Mouse (Mus musculus) megakaryocyte-erythroid progenitor cell, adult 5 weeks (primary cell): ENCODE data around the gene Olfr1256. TPM values are rescaled to one million over a fixed set of nuclear protein-coding genes. Genes with fewer than 3 reads are reported as not detected.

ENCODE experiments used
- polyA plus RNA-seq: library from polyadenylated mRNA; stranded (reverse); fragments of >175 nt; gene quantifications from 2 replicates; pipeline ENCODE4 v1.2.3, GENCODE M21; 2012

The Olfr1256 gene
- not detected in 2 replicates for polyA plus RNA-seq

GRCm38 (mm10) chr2:89841455-89841854, at the start of gene Olfr1256:
TSS of gene Olfr1256 (minus strand) at chr2:89841555.

DNA sequence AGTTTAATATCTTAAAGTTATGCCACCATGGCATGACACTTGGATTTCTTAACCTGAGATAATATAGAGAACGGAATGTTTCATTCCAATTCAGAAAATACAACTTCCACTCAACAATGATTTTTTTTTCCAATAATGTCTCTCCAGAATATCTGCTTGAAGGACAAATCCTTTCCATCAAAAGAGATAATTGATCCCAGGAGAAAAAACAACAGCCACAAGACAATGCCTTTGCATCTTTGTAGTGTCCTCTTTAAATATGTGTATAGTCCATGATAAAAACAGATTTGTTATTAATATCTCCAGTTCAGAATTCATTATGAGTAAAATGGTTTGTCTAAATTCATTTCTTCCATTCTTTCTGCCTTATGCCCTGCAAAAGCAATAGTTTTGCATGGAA, 36.8 kb upstream of the Olfr1256 start, which contains the start of gene Olfr1257:
Gene Olfr1257 (plus strand): TSS at position 301 of the 400 bp plus-strand sequence.

DNA sequence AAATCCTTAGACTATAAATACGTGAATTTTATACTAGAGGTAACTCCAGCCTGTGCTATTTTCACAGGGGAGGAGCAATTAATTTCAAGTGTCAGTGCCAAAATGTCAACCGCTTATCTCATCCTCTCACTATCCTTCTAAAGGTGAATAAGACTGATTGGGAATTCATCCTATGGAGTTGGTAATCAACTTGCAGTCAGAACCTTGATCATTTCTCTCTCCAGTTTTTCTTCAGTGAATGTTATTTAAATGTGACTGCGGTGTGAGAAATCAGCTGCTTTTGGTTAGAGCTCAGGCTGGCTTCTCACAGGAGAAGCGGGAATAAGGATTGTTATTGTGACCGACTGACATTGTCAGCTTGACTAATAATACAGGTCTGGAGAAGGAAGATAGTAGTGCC, 6.8 kb upstream of the Olfr1256 start, which contains the start of gene Olfr48:
Gene Olfr48 (minus strand): TSS at position 101 of the 400 bp plus-strand sequence.

GRCm38 (mm10) chr2:89811751-89812150, 29.6 kb downstream of the Olfr1256 start, which contains the start of gene Olfr1255:
TSS of gene Olfr1255 (plus strand) at chr2:89812051.

GRCm38 (mm10) chr2:89793519-89793918, 47.8 kb downstream of the Olfr1256 start, which contains the start of gene Olfr1254:
TSS of gene Olfr1254 (minus strand) at chr2:89793619.

Other genes starting within 250 kb of the Olfr1256 start
- gene Olfr1246, start 248.4 kb downstream of the Olfr1256 start, polyA plus RNA-seq = not detected in 2 replicates
- gene Olfr1247, start 227.4 kb downstream of the Olfr1256 start, polyA plus RNA-seq = not detected in 2 replicates
- gene Olfr1248, start 223.3 kb downstream of the Olfr1256 start, polyA plus RNA-seq = not detected in 2 replicates
- not detected in 2 replicates for gene Olfr1249, start 206.6 kb downstream of the Olfr1256 start, polyA plus RNA-seq
- gene Olfr1250, start 180.1 kb downstream of the Olfr1256 start, polyA plus RNA-seq = not detected in 2 replicates
- gene Olfr1251, start 169.6 kb downstream of the Olfr1256 start, polyA plus RNA-seq = not detected in 2 replicates
- gene Olfr1252, start 116.5 kb downstream of the Olfr1256 start, polyA plus RNA-seq = not detected in 2 replicates
- gene Olfr1253, start 84.5 kb downstream of the Olfr1256 start, polyA plus RNA-seq = not detected in 2 replicates
- gene Olfr1254, start 47.9 kb downstream of the Olfr1256 start, polyA plus RNA-seq = not detected in 2 replicates
- gene Olfr1255, start 29.5 kb downstream of the Olfr1256 start, polyA plus RNA-seq = not detected in 2 replicates
- gene Olfr48, start 6.7 kb upstream of the Olfr1256 start, polyA plus RNA-seq = not detected in 2 replicates
- not detected in 2 replicates for gene Olfr1257, start 36.9 kb upstream of the Olfr1256 start, polyA plus RNA-seq
- gene Olfr1258, start 85.8 kb upstream of the Olfr1256 start, polyA plus RNA-seq = 0.01 TPM in 1 of 2 replicates, not detected in the other
- not detected in 2 replicates for gene Olfr1259, start 107.1 kb upstream of the Olfr1256 start, polyA plus RNA-seq
- gene Olfr1260, start 132.8 kb upstream of the Olfr1256 start, polyA plus RNA-seq = not detected in 2 replicates
- gene Olfr1261, start 149.7 kb upstream of the Olfr1256 start, polyA plus RNA-seq = not detected in 2 replicates
- gene Olfr1262, start 158.6 kb upstream of the Olfr1256 start, polyA plus RNA-seq = not detected in 2 replicates
- gene Olfr1263, start 170.6 kb upstream of the Olfr1256 start, polyA plus RNA-seq = 0.03 TPM in 1 of 2 replicates, not detected in the other
- gene Olfr1264, start 184.0 kb upstream of the Olfr1256 start, polyA plus RNA-seq = not detected in 2 replicates
- gene Olfr1265, start 193.8 kb upstream of the Olfr1256 start, polyA plus RNA-seq = not detected in 2 replicates
- gene Olfr140, start 222.0 kb upstream of the Olfr1256 start, polyA plus RNA-seq = 0.08 TPM in 1 of 2 replicates, not detected in the other